Mouse (Mus musculus) left cerebral cortex, postnatal 4 days (tissue): ENCODE measurements around the gene Gm11549. TPM values are rescaled to one million over a fixed set of nuclear protein-coding genes. Genes with fewer than 3 reads are reported as not detected.

Source experiments
- DNase-seq: peaks from one replicate; pipeline ENCODE4 v3.0.0-alpha.2; 2022
- intact Hi-C: fragments of 180-260 bp; cut with DNase I; formaldehyde crosslinking; loops from one replicate; pipeline ENCODE4 v1.15.1; 2025
- total RNA-seq, 2 experiments: library from RNA; stranded (reverse); gene quantifications; 2 replicates each; pipeline ENCODE4 v1.2.3; 2021

Gm11549 gene
- total RNA-seq, 2 experiments from 2014 or later: 1.5 to 2.6 TPM

DNA sequence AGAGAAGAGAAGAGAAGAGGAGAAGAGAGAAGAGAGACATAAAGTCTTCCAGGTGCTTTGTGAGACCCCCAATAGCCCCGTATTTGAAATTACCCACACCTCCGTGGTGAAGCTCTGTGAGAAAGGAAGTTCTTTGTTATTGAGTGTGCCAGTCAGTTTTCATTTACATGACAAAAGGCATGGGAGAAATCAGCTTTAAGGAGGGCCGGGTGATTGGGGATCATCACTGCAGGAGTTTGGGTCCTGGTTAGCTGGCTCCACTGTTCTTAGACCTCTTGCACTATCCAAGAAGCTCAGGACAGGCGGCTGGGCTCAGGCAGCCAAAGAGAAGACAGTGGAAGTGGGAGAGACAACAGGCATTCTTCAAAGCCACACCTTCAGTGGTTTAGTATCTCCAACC lies 524 bp upstream of the Gm11549 start:
- DNase-seq: no peak

DNA sequence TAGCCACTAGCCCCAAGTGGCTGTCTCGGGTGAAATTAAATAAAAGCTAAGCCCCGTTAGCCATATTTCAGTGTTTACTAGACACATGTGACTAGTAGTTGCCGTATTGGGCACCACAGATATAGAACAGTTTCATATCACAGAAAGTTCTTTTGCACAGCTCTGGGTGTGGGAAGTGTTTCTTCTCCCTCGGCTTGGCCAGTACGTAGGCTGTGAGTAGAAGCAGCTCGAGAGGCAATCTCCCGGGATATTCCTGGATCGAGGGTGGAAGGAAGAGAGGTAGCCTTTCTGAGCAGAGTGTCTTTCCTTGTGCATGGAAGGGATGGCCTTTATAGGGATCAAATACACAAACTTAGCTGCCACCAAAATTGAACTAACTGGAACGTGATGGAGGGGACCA lies 5.4 kb downstream of the Gm11549 start:
- intact Hi-C loops: no loop called here
- no peak for DNase-seq

More for the DNA sequence above, 524 bp upstream of the Gm11549 start:
- intact Hi-C loops: no loop called here

DNA sequence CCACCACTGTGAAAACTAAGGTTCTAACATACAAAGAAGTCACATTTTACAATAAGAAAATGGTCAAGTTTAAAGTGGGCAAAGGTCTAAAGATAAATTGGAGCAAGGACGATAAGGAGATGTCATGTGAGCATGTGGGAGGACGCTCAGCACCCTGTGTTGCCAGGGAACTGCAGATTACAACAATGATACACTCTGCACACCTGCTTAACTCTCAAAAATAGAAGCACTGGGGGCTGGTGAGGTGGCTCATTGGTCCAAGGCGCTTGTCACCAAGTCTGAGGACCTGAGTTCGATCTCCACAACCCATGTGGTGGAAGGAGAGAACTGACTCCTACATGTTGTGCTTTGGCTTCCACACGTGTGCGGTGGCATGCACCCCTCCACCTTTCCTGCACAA lies 10.1 kb downstream of the Gm11549 start:
- intact Hi-C loops: no loop called here

DNA sequence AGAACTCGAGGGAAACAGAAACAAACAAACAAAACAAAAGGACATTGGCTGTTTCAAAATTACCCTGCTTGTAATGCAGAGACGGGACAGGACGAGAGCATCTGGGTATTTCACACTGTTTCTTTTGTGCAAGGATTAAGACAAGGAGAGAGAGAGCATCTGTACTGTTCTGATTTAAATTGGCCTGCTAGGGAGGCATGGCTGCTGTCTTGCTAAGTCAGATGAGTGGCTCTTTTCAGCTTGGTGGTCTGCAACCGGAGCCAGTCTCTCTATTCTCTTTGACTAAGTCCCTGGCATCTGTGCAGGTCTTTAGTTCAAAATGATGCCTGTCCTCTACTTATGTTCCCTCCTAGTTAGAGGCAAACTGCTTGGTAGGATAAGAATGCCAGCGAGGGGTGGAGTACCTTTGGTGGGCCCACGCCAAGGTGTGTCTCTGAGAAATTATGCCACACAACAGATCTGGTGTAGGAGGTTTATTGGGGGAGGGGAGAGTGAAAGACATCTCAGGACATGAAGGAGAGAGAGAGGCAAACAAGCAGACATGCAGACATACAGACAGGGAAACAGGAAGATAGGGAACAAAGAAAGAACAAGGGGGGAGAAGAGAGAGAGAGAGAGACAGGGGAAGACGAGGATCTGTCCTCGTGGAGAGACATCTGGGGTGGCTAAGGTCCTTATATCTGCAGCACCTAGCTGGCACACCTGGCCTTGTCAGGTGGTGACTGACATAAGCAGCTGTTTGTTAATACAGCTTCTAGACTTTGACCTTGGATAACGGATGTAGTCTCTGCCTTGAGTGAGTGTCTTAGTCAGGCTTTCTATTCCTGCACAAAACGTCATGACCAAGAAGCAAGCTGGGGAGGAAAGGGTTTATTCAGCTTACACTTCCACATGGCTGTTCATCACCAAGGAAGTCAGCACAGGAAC lies 15.5 kb downstream of the Gm11549 start:
- no peak for DNase-seq
- intact Hi-C loops: no loop called here

More for the DNA sequence above, 10.1 kb downstream of the Gm11549 start:
- DNase-seq: no peak

DNA sequence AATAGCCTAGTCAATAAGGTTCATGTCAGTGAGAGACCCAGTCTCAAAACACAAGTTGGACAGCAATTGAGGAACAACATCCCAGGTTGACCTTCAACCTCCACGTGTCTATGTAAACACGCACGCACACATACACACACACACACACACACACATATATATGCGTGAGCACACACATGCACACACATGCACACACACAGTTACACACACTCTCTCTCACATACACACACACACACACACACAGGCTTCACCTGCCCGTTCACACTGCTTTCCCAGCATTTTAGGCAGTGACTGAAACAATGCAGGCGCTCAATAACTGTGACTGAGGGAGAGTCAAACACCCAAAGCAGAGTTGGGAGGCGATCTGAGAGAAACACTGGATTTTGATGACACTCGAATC lies 16.3 kb downstream of the Gm11549 start:
- intact Hi-C loops: no loop called here
- no peak for DNase-seq

DNA sequence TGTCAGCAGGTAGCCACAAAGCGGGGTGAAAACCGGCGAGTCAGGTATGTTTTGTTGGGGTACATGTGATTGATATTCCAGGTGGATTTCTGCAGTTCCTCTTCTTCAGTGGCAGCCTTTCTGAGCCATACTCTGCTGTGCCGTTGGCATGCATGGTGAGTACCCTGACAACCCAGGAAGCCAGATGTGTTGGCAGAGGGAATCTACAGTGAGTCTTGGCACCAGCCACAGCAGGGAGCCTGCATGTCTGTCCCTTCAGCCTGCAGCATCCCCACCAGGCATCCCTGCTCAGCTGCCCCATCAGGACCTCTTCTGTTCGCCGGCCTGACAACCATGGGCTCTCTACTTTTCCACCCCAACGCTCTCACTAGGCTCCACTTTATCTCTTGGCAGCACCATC lies 20.1 kb downstream of the Gm11549 start:
- intact Hi-C loops: no loop called here
- DNase-seq: no peak

DNA sequence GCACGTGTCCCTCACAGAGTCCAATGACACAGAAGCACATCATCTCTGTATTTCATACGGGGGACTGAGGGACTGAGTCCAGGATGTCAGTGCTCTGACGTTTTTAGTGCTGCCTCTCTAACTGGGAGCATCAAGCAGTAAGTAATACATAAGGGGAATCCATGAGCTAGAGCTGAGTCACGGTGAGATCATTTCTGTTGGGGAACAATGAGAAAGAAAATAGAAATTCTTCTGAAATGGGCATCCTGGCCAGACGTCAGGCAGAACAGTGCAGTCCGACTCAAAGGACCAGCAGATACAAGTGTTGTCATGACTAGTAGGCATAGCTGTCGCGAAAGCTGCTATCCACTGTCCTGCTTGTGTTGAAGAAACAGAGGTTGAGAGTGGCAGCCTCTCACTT lies 20.6 kb downstream of the Gm11549 start:
- intact Hi-C loops: no loop called here
- DNase-seq: no peak

DNA sequence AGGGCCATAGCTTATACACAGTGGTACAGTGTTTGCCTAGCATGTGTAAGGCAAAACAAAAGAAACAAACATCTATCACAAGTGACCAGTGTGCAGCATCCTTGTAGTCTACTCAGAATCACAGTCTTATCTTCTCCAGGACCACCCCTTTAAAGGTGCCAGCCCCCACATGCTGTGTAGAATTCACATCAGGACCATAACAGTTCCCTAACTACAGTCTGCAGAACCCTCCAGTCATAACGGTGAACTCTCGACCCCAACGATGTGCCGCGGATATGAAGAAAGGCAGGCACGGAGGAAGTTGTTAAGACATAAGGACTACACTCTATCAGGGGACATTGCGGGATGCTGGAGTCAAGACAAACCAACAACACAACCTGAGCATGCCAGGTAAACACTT lies 22.2 kb downstream of the Gm11549 start:
- intact Hi-C loops: no loop called here
- DNase-seq: no peak

DNA sequence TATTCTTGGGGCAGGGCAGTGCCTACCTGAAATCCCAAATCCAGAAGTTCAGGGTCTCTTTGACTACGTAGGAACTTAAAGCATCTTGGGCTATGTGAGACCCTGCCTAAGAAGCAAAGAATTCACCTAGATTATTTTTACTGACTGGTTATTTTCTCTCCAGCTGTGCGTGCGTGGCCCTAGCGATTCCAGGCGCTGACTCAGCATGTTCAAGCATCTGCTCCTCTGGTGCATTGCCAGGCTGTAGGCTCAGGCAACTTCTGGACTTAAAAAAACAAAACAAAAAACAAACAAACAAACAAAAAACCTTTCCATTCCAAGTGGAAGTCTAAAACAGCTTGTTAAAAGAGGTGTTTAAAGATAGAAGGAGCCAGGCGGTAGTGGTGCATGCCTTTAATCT lies 23.4 kb downstream of the Gm11549 start:
- intact Hi-C loops: no loop called here
- DNase-seq: no peak

DNA sequence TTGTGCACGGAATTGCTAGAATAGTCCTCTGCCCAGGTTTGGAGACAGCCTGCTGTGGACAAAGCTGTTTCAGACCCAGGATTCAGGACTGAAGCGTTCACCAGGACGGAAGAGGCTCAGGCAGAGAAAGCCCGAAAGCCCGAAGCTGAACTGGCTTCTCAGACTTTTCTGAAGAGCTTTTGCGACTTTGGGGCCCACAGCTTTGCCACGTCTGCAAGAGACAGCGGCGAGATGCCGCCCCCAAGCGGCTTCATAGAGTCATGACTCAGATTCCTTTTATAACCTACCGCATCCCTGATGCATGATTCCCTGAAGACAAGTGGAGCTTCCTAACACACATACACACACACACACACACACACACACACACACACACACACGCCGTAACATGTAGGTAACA lies 24.9 kb downstream of the Gm11549 start:
- intact Hi-C loops: loop anchor here (2.0 kb wide), 1 partner anchor 54 kb away; no protein-coding TSS in a partner anchor
- peak; percentile 70 for DNase-seq

DNA sequence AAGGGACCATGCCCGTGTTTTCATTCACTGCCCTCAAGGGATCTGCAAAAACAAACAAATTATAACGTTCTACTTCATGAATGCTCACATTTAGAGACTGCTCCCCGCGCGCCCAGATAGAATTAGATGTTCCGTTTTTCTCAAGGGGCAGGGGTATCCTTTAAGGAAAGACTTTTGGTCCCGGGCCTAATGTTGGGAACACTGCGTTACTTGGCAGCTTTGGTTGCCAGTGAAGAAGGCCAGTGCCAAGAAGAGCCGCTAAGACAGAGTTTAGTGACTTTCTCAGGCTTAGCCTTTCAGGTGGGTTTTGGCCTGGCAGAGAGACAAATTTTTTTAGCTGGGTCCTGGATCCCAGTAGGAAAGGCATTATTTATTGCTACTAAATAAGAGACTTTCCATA lies 25.3 kb downstream of the Gm11549 start:
- DNase-seq: no peak
- intact Hi-C loops: loop anchor here (2.0 kb wide), 1 partner anchor 53 kb away; no protein-coding TSS in a partner anchor

DNA sequence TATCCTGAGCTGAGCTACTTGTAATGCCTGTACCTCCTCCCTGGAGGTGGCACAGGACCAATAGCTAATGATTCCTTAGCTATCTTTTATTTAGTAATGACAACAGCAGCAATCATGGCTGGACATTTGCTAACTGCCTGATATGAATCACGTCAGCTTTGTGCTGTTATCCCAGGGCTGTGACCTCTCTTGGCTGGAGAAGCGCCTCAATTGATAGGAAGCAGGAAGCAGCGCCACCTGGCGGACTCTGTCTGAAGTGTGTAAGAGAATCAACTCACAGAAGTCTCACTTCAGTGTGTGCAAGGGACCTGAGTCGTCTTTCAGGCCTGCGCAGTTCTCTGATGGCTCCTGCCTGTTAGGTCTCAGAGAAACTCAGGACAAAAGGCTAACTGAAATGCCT lies 26.2 kb downstream of the Gm11549 start:
- DNase-seq: peak; percentile 90
- intact Hi-C loops: loop anchor here (2.0 kb wide), 1 partner anchor 315 kb away; no protein-coding TSS in a partner anchor

DNA sequence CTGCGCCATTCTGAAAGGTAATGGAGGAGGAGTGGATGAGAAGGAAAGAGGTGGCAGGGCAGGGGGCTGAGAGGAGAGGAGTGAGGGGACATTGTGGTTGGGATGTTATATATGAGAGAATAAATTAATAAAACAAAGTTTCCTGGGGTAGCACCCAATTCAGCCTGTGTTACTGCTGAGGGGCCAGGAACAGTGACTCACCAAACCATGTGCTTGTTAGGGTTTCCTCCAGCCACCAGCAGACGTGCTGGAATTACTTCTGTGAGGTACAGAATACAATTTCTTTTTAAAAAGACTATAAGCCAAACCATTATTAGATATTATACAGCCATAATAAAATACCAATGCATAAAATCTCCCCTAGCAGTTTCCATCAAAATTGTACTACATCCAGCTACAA lies 27.0 kb downstream of the Gm11549 start:
- DNase-seq: no peak
- intact Hi-C loops: loop anchor here (2.0 kb wide), 1 partner anchor 314 kb away; no protein-coding TSS in a partner anchor

DNA sequence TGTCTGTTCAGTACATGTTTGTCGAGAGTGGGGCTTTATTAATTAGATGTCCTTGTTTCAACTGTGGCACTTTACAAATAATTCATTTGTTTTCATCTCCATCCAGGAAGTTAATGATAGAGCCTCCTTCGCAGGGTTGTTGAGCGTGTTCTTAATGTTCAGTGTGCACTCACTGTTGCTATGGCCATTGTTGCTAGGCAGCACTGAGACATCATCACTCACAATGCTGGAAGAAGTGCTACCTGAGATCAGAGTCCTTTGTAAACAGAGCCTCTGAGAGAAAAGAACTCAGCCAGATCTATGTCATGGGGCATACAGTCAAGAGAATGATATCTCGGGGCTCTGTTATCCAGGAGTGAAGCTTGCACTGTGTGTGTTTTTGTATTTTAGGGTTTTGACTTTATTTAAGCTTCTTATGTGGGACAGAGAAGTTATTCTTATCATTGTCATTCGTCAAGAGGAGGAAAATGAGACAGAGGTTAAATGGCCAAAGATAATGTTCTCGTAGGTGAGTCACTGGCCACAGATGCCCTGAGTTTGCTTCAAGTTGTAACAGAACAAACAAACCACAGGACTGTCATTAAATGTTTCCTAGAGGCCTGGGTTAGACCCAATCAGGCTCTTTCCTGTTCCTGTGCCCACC lies 27.9 kb downstream of the Gm11549 start:
- no peak for DNase-seq
- intact Hi-C loops: loop anchor here (2.0 kb wide), 1 partner anchor 313 kb away; no protein-coding TSS in a partner anchor

DNA sequence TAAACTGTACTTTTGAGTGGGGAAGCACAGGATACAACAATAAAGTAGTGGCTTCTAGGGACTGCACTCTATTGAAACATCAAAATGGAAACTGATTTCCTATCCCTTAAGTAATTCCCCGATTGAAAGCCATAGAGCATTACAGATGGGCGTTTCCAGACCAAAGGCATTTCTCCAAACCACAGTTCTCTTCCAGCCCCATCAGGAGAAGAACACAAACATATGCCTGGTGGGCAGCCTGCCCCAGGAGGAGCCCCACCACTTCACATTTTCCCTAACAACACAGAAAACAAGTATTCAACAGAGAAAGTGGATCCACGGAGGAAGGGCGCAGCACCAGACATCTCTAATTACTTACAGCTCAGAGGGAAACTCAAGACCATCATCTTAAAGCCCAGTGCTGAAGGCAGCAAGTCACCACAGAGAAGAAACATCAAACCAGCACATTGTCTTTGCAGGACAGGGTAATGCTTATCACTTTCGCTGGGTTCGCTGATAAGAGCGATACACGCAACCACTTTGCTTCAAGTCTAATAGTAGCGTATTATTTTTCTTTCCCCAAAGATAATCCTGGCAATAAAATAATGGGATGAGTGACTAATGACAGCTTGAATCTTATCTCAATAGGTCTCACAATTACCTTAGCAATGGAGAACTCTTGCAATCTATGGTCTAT lies 28.8 kb downstream of the Gm11549 start:
- intact Hi-C loops: no loop called here
- DNase-seq: no peak

DNA sequence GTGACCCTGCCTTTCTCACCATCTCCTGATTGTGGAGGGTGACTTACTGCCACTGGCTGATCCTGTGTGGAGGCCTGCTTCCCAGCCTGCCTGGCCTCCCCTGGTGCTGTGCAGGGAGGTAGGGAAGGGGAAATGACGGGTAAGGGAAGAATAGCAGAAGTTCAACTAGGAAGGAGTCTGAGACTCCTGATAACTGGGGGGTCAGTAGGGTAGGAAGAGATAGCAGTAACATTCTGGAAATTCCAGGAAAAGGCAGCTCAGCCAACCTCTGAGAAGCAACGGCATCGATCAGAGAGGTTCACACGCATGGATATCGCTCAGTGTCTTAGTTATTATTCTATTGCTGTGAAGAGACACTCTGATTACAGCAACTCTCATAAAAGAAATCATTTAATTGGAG lies 30.1 kb downstream of the Gm11549 start:
- intact Hi-C loops: no loop called here
- no peak for DNase-seq

DNA sequence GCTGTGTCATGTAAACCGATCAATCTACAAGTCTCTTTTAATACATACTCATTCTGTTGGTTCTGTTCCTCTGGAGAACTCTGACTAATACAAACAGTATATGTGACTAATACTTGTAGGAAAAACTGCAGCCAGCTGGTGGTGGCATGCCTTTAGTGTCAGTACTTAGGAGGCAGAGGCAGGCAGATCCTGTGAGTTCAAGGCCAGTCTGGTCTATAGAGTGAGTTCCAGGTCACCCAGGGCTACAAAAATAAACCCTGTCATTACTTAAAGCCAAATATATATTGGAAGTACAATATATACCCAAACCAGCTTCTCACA lies 32.1 kb downstream of the Gm11549 start:
- DNase-seq: no peak

DNA sequence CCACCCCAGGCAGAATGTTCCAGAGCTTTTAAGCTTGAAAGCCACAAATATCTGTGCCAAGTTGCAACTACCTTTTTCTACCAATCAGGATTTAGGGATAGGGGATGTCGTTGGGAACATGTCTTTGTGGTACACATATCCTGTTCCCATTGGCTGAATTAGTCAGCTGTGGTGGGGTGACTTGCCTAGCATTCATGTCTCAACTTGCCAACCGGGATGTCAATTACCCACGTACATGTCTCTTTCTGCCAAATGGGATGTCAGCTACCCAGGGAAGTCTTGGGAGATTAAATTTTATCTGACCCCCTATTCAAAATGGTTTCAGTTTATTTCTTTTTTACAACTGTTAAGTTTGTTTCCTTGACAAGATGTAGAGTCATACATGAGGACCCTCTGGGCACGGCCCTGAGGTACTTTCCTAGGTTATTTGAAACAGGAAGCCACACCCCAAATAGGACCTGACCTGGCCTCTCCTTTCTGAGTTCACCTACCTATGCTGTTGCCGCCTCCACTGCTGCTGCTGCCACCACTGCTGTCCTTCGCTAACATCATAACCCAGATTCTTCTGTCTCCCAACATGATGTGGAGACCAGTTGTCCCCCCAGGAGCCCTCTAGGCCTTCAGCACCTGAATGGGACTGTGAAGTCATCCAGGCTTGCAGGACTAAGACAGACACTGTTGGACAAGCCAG lies 32.6 kb downstream of the Gm11549 start:
- no peak for DNase-seq
- intact Hi-C loops: no loop called here

More for the DNA sequence above, 32.1 kb downstream of the Gm11549 start:
- intact Hi-C loops: no loop called here

DNA sequence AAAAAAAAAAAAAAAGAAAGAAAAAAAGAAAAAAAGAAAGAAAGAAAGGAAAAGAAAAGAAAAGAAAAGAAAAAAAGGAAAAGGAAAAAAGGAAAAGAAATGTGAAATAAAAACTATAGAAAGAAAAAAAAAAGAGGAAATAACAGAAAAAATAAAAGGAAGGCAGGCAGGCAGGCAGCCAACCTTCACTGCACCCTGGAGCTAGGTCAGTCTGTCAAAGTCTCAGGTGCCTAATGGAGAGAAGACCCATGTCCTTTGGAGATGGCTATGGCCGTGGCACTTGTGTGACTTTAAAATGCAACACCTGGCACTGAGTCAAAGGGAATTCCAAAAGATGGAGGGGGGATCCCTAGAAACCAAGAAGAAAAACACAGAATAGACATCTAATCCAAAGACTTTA lies 33.2 kb downstream of the Gm11549 start:
- DNase-seq: no peak
- intact Hi-C loops: no loop called here

DNA sequence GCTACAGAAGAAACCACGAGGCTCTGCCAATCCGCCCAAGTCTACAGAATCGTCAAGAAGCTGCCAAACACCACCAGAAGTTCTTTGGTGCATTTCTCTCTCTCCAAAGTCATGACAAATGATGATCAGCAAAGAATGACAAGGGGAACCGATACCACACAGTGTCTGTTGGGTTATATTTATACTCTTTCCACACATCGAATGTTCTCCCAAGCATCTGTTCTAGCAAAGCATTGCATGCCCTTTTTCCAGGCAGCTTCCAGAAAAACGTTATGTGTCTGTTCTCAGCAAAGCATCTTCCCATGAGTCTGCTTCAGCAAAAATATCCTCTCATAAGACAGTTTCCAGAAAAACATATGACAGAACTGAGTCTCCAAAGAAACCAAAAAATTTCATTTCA lies 34.7 kb downstream of the Gm11549 start:
- no peak for DNase-seq
- intact Hi-C loops: no loop called here

DNA sequence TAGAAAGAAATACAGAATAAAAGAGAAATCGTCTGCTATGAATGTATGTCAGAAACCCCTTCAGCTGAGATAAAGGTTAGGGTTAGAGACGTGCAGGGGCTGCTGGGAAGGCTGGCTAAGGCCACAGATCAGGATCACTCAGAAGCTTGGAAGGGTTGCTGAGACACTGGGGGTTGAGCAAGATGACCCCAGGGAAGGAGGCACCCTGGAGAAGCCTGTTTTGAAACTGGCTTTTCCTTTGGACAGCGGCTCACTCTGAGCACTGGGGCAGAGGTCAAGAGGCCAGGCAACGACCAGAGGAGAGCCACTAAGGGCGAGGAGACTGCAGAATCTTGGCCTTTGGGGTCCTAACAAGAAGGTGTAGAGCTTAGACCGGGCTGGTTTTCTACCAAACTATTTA lies 35.4 kb downstream of the Gm11549 start:
- DNase-seq: no peak
- intact Hi-C loops: no loop called here
